Mouse (Mus musculus): Measurements from ENCODE around the gene Hspa8. TPM values are rescaled to one million over a fixed set of nuclear protein-coding genes. Genes with fewer than 3 reads are reported as not detected.
"Not testable (repeated sequence)": the region's sequence is repeated elsewhere in the genome, so short reads cannot be mapped to it uniquely, and the experiment has no call there.

Gene Hspa8
- polyA plus RNA-seq, 1 experiment from 2014 or later: 1,129 TPM

DNA sequence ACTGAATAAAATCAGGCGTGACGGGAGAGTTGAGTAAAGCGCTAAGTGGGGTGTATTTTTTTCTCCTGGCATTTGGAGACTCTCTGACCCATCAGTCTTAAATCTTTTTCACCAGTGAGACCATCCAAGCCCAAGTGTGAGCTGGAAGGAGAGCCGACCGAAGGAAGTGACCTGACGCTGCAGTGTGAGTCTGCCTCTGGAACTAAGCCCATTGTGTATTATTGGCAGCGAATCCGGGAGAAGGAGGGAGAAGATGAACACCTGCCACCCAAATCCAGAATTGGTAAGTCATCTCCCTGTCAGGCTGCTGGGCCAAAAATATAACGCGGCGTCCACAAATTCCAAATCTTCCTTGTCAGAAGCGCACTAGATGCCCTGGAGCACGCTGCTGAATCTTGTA is 28.5 kb upstream of the Hspa8 start:
- Histone ChIP-seq H3K36me3 (replicated peaks) (no peaks in the 10 kb centered on the region), H3K27ac (replicated peaks) (no peak overlapping the region), H3K9ac (no peak overlapping the region), H3K27me3 (no peaks in the 10 kb centered on the region), H3K4me2 (no peak overlapping the region), H3K4me1 (replicated peaks) (peaks cover 6% of the 10 kb centered on the region), H3K4me3 (replicated peaks) (no peak overlapping the region), H3K9me3 (replicated peaks) (no peaks in the 10 kb centered on the region)
- WGBS (ENCODE audit: insufficient replicate concordance): 67% methylated on average over 13 of the region's 13 CpGs
- no peak for ATAC-seq (ENCODE audit: insufficient read depth)

GRCm38 (mm10) chr9:40773142-40773541 is 27.6 kb upstream of the Hspa8 start:
- H3K27me3 ChIP-seq; H3K4me2 ChIP-seq; H3K9ac ChIP-seq; ATAC-seq (ENCODE audit: insufficient read depth); H3K4me1 ChIP-seq (replicated peaks); H3K27ac ChIP-seq (replicated peaks); H3K36me3 ChIP-seq (replicated peaks); H3K4me3 ChIP-seq (replicated peaks); H3K9me3 ChIP-seq (replicated peaks): not testable (repeated sequence)
- WGBS (ENCODE audit: insufficient replicate concordance): 62% methylated on average over 6 of the region's 6 CpGs

DNA sequence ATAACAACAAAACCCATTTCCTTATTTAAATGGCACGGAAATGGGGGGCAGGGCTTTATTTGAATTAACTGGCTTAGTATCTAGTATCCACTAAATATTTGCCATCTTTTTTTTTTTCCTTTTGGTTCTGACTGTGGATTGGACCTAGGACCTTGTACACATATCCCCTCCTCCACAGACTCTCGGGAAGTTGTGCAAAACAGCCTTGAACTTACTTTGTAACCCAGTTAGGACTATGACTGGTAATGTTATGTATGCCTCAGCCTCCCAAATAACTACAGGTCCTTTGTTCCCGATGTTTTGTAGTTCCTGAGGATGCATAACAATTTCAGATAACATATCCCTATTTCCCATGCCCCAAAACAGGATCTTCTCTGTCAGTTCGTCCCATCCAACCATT is 26.9 kb upstream of the Hspa8 start:
- Histone ChIP-seq H3K4me2 (no peak overlapping the region), H3K9me3 (replicated peaks) (no peaks in the 10 kb centered on the region), H3K27ac (replicated peaks) (no peak overlapping the region), H3K4me1 (replicated peaks) (peaks cover 6% of the 10 kb centered on the region), H3K9ac (no peak overlapping the region), H3K4me3 (replicated peaks) (no peak overlapping the region), H3K27me3 (no peaks in the 10 kb centered on the region), H3K36me3 (replicated peaks) (no peaks in the 10 kb centered on the region)
- 48% methylated on average over 4 of the region's 4 CpGs for WGBS (ENCODE audit: insufficient replicate concordance)
- ATAC-seq (ENCODE audit: insufficient read depth): no peak

- no peaks in the 10 kb centered on the region for H3K36me3 ChIP-seq (replicated peaks)
- H3K9ac ChIP-seq: no peak overlapping the region
- H3K9me3 ChIP-seq (replicated peaks): no peaks in the 10 kb centered on the region
- no peak overlapping the region for H3K4me3 ChIP-seq (replicated peaks)
- peaks cover 6% of the 10 kb centered on the region; the same call in 1 of the 2 replicates for H3K27me3 ChIP-seq
- 33% methylated on average over 1 of the region's 1 CpGs for WGBS (ENCODE audit: insufficient replicate concordance)
- no peak overlapping the region for H3K4me2 ChIP-seq
- no peak for ATAC-seq (ENCODE audit: insufficient read depth)
- peaks cover 6% of the 10 kb centered on the region; the same call in 1 of the 2 replicates for H3K4me1 ChIP-seq (replicated peaks)
- no peak overlapping the region for H3K27ac ChIP-seq (replicated peaks)
These were observed 24.7 kb upstream of the Hspa8 start for GRCm38 (mm10) chr9:40776044-40776443.

GRCm38 (mm10) chr9:40776459-40777248 is 24.1 kb upstream of the Hspa8 start:
- H3K9ac ChIP-seq: no peak overlapping the region
- H3K27ac ChIP-seq (replicated peaks): no peak overlapping the region
- peaks cover 10% of the 10 kb centered on the region; the same call in 1 of the 2 replicates for H3K27me3 ChIP-seq
- 27% methylated on average over 11 of the region's 11 CpGs for WGBS (ENCODE audit: insufficient replicate concordance)
- H3K36me3 ChIP-seq (replicated peaks): no peaks in the 10 kb centered on the region
- peaks cover 6% of the 10 kb centered on the region; the same call in 1 of the 2 replicates for H3K4me1 ChIP-seq (replicated peaks)
- no peak overlapping the region for H3K4me2 ChIP-seq
- H3K4me3 ChIP-seq (replicated peaks): no peak overlapping the region
- no peaks in the 10 kb centered on the region for H3K9me3 ChIP-seq (replicated peaks)
- no peak for ATAC-seq (ENCODE audit: insufficient read depth)

DNA sequence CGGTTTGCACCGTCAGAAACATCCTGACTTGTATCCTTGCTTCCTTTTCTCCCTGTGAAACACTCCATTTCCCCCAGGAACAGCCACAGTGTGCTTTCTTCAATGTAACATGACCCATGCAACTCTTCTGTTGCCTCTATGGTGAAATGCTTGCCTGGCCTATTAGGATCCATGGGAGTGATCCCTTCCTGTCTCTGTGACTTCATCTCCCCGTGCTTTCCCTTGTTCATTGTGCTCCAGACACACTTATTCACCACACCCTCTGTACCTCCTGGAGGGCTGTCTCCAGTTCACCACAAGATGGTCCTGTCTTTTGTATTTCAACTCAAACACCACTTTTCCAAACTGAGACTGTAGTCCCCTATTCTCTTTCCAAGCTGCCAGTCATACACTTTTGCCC is 20.7 kb upstream of the Hspa8 start:
- Histone ChIP-seq H3K36me3 (replicated peaks) (no peaks in the 10 kb centered on the region), H3K27me3 (peaks cover 31% of the 10 kb centered on the region), H3K4me3 (replicated peaks) (no peak overlapping the region), H3K27ac (replicated peaks) (no peak overlapping the region), H3K4me1 (replicated peaks) (peaks cover 16% of the 10 kb centered on the region), H3K9me3 (replicated peaks) (no peaks in the 10 kb centered on the region), H3K4me2 (no peak overlapping the region), H3K9ac (no peak overlapping the region)
- no peak for ATAC-seq (ENCODE audit: insufficient read depth)
- WGBS (ENCODE audit: insufficient replicate concordance): 61% methylated on average over 3 of the region's 3 CpGs

DNA sequence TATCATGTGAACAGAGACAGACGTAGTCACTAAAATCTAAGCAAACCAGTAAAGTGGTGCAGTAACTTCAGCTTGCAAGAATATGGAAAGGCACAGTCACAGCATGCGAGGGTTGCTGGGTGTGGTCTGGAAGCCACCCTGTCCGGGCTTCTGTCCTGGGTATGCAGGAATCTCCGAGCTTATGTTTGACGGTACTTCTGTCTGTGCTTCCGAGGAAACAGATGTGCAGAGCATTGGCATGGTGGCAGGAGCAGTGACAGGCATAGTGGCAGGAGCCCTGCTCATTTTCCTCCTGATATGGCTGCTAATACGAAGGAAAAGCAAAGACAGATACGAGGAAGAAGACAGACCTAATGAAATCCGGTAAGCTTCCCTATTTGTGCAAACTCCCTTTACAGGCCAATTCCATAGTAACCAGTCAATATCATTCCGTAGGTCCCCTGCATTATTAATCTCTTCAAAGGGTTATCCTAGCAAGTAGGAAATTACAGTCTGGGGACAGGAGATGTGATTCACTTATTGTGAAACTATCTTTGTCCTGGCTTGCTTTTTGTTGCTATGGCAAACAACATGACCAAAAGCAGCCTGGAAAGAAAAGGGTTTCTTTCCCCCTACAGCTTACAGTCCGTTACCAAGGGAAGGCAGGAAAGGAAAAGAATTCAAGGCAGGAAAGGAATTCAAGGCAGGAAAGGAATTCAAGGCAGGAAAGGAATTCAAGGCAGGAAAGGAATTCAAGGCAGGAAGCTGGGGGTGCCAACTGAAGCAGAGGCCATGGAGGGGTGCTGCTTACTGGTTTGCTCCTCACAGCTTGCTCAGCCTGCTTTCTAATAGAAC is 19.7 kb upstream of the Hspa8 start:
- no peak overlapping the region for H3K4me3 ChIP-seq (replicated peaks)
- H3K27ac ChIP-seq (replicated peaks): peak overlapping the region; percentile 38; the same call in 1 of the 2 replicates
- H3K9me3 ChIP-seq (replicated peaks): no peaks in the 10 kb centered on the region
- H3K9ac ChIP-seq: no peak overlapping the region
- peak overlapping the region; percentile 54; the same call in 1 of the 2 replicates for H3K4me2 ChIP-seq
- peaks cover 16% of the 10 kb centered on the region for H3K4me1 ChIP-seq (replicated peaks)
- WGBS (ENCODE audit: insufficient replicate concordance): 51% methylated on average over 11 of the region's 11 CpGs
- peaks cover 31% of the 10 kb centered on the region for H3K27me3 ChIP-seq
- no peaks in the 10 kb centered on the region for H3K36me3 ChIP-seq (replicated peaks)
- no peak for ATAC-seq (ENCODE audit: insufficient read depth)

- H3K36me3 ChIP-seq (replicated peaks): no peaks in the 10 kb centered on the region
- H3K27me3 ChIP-seq: peaks cover 31% of the 10 kb centered on the region
- H3K4me1 ChIP-seq (replicated peaks): peaks cover 11% of the 10 kb centered on the region
- H3K4me3 ChIP-seq (replicated peaks): peak overlapping the region; percentile 27
- H3K4me2 ChIP-seq: peak overlapping the region; percentile 54
- 8% methylated on average over 26 of the region's 26 CpGs for WGBS (ENCODE audit: insufficient replicate concordance)
- H3K27ac ChIP-seq (replicated peaks): peak overlapping the region; percentile 62
- H3K9me3 ChIP-seq (replicated peaks): no peaks in the 10 kb centered on the region
- 0 out of 2 replicates have a peak overlapping the region, but pooled peaks have one; percentile 8 for H3K9ac ChIP-seq
- ATAC-seq (ENCODE audit: insufficient read depth): 0 out of 2 replicates have a peak, but pooled peaks have one; percentile 22
These were observed 18.8 kb upstream of the Hspa8 start for GRCm38 (mm10) chr9:40781726-40782581.

DNA sequence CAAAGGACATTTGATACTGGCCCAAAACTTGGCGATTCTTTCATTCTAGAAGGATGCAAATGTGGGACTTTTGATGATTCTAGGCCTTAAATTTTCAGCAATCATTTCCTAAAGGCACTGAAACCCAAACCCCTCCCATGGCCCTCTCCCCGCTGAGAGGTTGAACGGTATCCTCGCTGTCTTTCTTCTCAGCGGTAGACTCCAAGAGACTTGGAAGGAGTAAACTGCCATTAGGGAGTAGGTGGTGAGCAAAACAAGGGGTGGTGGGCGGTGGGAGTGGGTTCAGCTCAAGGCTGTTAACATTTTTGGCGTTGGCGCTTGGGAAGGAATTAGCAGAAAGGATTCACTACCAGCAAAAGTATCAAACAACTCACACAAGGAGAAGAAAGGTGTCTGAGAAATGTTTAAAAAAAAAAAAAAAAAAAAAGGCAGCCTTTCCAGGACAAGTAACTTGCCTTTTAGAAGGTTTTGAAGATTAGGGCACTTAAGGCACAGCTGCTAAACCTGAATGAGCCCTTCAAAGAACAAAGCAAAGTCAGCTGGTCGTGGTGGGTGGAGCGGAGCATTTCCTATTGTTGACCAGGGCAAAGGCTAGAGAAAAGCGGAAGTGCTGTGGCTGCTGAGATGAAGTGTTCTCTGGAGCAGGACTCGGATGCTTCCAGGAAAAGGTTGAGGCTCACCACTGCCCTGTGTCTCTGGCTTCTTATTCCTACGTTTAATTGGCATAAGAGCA is 17.0 kb upstream of the Hspa8 start:
- H3K36me3 ChIP-seq (replicated peaks): no peaks in the 10 kb centered on the region
- H3K4me3 ChIP-seq (replicated peaks): no peak overlapping the region
- ATAC-seq (ENCODE audit: insufficient read depth): no peak
- peaks cover 10% of the 10 kb centered on the region for H3K4me1 ChIP-seq (replicated peaks)
- WGBS (ENCODE audit: insufficient replicate concordance): 15% methylated on average over 13 of the region's 13 CpGs
- no peak overlapping the region for H3K9ac ChIP-seq
- no peaks in the 10 kb centered on the region for H3K9me3 ChIP-seq (replicated peaks)
- peaks cover 31% of the 10 kb centered on the region for H3K27me3 ChIP-seq
- H3K4me2 ChIP-seq: peak overlapping the region; percentile 40; the same call in 1 of the 2 replicates
- peak overlapping the region; percentile 48; the same call in 1 of the 2 replicates for H3K27ac ChIP-seq (replicated peaks)

DNA sequence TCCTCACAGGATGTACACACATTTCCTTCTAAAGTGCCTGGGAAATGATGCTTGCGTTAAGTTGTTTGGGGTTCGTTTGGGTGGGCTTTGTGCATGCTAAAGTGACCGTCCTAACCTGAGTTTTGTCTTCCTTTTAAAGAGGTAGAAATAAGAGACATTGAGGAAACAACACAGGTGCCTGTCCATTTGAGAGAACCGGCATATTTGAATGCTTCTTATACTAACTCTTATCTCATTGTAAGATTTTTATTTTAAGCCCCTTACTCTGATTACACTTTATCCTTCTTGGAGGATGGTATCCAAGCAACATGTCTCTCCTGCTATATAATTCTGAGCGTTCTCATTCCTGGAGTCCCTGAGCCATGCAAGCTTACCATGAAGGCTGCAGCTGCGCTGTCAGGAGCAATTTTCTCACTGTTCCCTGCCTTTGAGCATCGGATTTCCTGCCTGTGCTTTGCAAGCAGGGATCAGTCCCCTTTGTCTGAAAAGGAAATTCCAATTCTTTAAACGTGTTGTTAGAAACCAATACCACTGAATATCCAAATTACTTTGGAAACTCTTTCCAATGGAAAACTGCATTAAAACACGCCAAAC is 16.3 kb upstream of the Hspa8 start:
- H3K27ac ChIP-seq (replicated peaks): no peak overlapping the region
- no peak overlapping the region for H3K9ac ChIP-seq
- H3K36me3 ChIP-seq (replicated peaks): no peaks in the 10 kb centered on the region
- WGBS (ENCODE audit: insufficient replicate concordance): 9% methylated on average over 9 of the region's 9 CpGs
- ATAC-seq (ENCODE audit: insufficient read depth): no peak
- H3K27me3 ChIP-seq: peaks cover 31% of the 10 kb centered on the region
- H3K4me3 ChIP-seq (replicated peaks): no peak overlapping the region
- H3K4me2 ChIP-seq: peak overlapping the region; percentile 40; the same call in 1 of the 2 replicates
- peaks cover 10% of the 10 kb centered on the region for H3K4me1 ChIP-seq (replicated peaks)
- H3K9me3 ChIP-seq (replicated peaks): no peaks in the 10 kb centered on the region
